Mouse (Mus musculus) cerebellum, postnatal 14 days (tissue): Measurements from ENCODE around the gene Fam25c.
A peak's percentile ranks its signal among the peaks of the same experiment; 100 is the strongest.

Source experiments
- DNase-seq, 2 experiments: peaks; one replicate each; pipeline ENCODE4 v3.0.0; 2021; ENCODE audit warnings: mixed read lengths in 2 of 2

Fam25c gene

DNA sequence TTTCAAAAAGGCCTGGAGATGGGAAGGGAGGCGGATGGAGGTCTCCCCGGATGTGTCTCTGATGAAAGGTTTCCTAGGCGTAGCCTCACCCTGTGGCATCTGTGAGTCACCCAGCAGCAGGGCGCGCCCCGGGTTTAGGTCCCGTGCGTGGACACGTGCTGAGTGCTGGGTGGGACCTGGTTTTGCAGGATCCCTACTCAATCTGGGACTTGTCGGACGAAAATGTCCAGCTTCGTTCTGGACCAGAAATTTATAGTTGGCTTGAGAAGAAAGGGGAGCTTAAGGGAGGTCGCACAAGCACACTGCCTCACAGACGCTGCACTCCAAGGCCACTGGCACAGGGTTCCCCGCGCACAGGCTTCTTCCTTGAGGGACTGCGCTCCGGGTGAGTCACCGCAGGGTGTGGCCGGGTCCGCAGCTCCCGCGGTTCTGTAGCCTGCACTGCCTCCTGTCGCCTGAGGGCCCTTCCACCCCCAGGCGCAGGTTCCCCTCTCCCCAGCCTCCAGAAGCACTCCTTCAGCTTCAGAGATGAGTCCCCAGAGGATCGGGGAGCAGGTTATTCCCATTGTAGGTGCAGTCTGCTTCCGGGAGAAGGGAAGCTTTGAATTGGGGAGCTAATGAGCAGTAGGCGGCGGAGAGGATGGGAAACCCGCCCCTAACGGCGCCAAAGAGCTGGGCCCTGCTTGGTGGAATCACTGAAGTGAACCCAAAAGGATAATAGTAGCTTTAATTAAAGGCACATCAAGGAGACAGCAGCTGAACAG is 8.4 kb upstream of the Fam25c start:
- peak; percentile 55 to 57 for DNase-seq

DNA sequence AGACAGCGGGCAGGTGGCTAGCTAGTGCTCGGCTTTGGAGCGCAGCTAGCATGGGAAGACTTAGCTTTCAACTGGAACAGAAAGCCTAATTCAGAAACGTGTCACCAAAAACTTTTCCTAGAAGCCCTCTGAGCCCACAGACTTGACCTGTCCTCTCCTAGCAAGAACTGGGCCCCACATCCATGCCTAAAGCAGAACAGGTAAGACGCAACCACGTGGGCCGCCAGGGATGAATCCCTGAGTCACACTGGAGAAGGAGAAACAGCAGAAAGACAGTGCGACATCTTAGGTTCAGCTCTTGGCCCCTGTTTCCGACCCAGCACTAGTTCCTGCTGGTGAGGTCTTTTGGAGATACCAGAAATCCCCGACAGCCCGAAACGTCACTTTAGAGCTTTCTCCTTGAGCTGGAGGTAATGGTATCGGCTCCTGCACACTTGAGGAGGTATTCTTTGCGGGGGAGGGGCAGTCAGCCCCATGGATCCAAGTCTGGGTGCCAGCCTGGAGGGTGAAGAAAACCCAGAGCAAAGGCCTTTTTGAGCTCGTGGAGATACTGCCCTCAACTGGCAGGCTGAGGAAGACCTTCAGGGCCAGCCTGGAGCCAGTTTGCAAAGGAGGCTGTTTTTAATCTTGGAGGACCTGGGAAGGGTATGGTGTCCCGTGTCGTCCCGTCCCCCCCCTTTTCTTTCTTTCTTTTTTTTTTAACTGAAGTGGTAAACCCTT is 7.7 kb upstream of the Fam25c start:
- DNase-seq, result peak; percentile 78 to 80

DNA sequence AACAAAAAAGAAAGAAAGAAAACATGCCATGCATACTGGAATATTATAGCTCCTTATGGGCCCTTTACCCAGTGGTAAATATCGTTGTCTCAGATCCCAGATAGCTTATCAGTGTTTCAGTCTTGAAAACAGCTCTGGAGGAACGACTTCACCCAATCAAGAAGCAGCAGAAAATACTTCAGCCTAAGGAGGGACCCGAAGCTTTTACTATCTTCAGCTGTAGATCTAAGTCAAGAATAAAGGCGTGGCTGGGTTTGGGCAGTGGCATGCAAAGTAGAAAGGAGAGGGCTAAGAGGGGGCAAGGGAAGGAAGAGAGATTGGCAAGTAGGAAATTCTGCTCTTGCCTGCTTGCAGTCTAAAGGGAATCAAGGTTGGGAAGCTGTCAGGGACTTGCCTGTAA is 6.9 kb upstream of the Fam25c start:
- no peak for DNase-seq

DNA sequence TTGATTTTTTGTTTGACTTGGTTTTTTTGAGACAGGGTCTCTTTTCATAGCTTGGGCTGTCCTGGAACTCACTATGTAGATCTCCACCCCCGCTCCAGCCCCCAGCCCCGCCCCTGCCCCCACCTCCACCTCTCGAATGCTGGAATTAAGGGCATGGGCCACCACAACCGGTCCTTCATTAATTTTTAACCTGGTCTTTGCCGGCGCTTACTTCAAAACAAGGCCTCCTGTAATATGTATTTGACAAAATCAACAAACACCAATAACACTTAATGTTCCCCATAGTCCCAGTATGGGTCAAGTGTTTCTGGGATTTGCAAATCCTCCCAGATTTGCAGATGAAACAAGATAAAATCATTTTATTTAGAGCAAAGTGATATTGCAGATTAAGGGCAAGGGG is 5.0 kb upstream of the Fam25c start:
- DNase-seq, result no peak

DNA sequence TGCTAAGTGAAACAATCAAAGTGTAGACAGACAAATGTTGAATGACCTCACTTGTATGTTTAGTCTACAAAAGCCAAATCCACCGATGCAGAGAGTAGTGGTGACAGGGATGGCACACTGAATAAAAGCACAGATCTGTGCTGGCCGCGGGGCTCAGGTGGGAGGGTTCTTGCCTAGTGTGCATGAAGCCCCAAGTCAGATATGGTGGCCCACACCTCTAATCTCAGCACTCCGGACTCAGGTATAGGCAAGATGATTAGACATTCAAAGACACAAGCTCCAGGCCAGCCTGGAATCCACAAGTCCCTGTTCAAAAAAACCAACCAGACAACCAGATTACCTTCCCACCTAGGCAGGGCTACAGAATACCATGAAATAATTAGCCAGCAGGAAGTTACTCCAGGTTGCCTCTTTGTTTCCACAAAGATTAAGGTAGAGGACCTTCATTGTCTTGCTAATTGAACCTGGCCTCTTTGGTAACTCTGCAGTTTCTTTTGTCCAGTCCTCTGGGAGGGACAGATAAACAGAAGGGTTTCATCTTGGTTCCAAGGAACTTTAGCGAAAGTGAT is 4.5 kb upstream of the Fam25c start:
- DNase-seq, result no peak

DNA sequence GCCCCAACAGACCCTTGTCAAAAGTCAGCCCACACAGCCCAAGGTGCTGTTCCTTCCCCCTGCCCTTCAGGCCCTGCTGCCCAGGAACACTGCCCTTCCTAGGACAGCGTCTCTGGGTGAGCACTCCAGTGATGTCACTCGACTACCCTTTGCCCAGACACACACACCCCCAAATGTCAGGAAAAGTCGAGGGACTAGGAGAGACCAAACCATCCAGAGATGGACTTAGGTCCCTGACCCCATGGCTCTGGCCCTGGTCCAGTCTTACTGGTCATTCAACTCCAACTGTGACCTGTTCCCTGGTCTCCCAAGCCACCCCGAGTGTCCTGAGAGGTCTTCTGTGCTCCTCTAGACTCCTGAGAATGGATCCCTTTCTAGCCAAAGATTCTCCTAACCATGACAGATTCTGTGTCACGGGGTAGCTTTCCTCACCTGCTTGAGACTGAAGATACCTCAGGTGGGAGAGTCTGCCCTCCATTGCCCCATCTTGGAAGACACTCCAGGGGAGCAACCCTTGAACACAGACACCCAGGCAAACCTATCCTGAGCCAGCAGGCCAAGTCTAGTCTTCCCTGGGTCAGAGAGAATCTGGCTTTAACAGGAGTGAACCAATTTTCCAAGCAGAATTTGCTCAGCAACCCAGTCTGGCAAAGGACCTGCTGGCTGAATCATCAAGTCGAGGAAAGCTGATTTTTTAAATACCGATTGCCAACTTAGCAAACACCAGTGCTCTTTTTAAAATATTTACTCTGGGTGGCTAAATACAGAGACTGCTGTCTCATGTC is 2.6 kb upstream of the Fam25c start:
- DNase-seq, result no peak

DNA sequence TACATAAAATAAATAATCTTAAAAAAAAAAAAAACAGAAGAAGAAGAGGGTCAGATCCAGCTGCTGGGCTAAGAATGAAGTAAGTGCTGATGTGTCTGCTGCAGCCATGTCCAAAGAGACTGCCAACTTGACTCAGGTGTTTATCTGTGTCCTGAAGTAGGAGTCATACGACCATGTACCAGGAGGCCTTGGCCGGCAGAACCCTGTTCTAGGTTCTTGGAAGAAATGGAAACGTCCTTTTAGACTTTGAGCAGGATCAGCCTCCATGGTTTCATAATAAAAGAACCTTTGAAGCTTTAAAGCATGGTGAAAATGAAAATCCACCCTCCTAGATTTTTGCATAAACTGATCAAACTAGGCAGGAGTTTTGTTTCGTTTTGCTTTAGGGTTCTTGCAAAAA is 777 bp downstream of the Fam25c start:
- DNase-seq, result no peak

DNA sequence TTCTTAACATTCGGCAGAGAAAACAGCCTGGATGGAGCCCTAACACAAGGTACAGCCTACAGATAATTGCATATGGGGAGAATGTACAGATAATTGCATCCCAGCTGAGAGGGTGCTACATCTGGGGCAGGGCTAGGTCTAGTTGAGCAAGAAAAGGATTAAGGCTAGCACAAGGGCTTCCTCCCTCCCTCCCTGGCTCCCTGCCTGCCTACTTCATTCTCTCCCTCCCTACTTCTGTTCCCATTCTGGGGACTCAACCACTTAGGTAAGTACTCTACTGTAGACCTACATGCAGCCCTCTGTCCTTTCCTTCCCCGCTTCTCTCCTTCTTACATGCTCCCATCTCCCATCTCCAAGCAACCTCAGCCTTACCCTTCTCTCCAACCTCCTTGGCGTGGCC is 1.9 kb downstream of the Fam25c start:
- DNase-seq, result no peak

DNA sequence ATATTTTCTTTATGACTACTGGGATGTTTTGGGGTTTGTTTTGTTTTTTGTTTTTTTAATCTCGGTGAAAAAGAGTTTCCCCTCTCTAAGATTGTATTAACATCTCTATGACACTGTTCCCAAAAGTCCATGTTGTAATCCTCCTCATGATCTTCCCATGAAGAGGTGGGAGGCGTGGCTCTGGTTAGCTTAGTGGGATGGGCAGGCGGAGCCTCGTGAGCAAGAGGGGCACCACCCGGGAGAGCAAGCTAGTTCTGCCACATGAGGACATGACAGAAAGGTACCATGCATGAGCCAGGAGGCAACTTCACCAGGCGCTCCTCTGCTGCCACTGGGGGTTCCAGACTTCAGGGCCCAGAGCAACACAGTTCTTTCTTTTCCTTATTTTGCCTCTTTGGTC is 2.7 kb downstream of the Fam25c start:
- DNase-seq, result no peak

DNA sequence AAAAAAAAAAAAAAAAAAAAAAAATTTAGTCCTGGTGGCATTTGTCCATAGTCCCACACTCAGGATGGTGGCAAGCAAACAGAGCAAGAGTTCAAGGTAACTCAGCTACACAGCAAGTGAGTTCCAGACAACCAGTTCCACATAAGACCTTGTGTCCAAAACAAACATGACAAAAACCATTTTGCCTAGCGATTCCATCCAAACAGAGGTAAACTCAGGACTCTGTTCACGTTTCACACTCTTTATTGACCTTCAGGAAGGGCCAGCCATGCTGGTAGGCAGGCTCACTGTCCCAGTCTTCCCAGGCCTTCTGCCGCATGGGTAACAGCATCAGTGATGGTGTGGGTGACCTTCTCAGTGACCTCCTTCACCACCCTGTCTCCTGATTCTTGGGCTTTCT is 3.6 kb downstream of the Fam25c start:
- DNase-seq, result no peak

DNA sequence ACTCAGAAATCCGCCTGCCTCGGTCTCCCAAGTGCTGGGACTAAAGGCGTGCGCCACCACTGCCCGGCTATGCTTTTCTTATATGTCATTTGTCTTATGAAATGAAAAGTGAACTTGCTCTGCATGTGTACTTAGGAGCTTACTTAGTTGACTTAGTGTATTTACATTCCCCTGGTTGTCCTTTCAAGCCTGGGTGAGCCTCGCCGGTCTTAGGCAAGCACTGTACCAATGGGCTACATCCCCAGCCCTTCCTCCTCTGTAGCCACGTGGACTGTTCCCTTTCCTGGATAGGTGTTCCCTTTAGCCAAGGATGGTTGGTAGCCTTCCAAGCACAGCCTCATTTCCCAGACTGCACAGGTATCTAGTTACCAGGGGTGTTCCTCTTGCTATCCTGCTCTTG is 6.2 kb downstream of the Fam25c start:
- no peak for DNase-seq

DNA sequence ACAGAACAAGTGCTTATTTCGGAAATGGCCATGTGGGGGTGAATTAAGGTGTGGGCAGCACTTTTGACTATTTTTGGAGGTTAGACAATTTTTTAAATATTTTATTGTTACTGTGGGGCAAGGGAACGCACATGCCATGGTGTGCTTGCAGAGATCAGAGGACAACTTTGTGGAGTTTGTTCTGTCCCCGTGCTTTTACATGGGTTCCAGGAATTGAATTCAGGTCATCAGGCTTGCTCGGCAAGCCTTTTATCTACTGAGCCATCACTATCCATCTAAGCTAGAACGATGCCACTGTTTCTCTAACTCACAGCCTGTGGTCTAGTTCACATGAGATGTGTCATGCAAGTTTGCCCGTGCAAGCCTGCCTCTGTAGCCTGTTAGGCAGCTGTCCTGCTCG is 6.9 kb downstream of the Fam25c start:
- no peak for DNase-seq

DNA sequence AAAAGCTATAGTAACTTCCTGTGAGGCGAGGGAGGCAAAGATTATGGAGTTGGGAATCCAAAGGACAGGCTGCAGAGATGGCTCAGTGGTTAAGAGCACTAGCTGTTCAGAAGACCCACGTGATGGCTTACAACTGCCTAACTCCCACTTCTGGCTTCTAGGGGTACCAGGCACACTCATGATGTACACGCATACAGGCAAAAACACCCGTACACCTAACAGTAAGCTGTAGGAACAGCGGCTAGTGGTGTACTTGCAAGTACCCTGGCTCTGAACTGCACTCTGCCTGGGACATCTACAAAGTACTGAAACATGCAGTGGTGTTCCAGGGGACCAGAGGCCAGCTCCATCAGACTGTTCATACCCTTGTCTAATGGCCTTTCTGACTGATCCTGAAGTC is 8.1 kb downstream of the Fam25c start:
- DNase-seq, result no peak

DNA sequence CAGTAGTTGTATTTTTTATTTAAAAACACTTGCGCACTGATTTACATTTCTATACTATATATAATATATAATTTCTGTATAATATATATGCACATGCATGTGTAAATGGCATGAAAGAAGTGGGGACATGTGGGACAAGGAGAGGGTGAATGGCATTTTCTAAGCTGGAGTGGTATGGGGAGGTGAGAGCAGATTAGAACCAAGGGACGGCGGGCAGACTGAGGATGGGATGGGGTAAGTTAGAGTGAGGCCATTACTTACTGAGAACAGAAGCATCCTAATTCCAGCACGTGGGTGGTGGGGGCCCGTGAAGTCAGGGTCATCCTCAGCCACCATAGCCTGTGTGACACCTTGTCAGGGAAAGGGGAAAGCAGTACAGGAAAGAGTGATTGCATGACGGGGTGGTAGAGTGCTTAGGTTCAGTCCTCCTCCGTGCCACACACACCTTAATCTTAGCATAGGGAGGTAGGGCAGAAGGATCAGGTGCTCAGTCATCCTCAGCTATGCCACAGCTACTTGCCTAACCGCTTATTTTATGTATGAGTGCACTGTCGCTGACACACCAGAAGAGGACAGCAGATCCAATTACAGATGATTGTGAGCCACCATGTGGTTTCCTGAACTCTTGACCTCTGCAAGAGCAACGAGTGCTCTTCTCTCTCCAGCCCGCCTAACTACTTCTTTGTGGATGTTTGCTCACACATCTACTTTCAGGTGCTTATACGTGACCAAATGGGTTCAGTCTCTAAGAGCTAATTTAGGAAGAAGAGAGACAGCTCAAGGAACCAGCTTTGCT is 9.3 kb downstream of the Fam25c start:
- DNase-seq, result no peak

DNA sequence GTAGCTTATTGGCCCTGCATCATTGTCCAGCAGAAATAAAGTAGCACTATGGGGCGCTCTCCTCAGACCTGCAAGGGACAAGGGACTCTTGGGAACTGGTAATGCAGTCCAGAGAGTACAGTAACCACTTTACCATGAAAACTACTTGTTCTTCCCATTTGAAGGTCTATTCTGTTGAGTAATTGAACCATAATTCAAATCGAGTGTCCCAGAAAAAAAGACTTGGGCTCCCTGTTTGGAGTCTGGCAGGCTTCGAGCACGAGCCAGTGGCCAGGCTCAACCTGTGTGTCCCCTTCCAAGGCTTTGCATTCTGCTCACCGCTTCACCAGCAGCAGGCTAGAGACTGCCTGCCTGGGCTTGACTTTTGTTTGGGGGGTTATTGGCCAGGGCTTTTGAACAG is 10.9 kb downstream of the Fam25c start:
- no peak for DNase-seq

DNA sequence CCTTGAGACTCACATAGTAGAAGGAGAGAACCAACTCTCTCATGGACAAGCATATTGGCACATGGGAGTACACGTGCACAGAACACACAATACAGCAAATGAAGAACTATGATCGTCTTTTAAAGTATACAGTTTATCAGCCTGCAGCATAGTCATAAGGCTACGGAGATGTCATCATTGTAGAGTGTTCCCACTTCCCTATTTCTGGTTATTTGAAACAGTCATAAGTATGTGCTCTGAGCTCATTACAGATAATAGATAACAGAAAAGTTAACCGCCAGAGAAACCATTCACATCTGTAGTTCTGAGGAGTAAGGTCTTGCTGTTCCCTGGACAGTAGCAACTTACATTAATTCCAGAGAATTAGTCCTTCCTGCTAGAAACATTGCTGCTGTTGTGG is 12.2 kb downstream of the Fam25c start:
- no peak for DNase-seq

DNA sequence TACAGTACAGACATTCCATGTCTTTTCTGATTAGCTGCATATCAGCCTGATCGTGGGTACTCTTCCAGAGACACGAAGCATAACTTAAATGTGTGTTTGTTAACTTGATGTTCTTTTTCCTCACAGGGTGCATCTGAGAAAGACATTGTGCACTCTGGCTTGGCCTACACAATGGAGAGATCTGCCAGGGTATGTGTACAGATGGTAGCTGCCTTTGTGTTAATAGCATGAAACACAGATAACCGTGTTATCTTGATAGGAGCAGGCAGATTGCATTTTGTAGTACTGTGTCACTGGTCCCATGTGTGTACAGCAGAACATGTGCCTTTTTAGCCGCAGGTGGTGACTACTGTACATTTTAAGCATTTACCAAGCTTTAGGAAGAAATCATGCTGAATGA is 13.2 kb downstream of the Fam25c start:
- no peak for DNase-seq

DNA sequence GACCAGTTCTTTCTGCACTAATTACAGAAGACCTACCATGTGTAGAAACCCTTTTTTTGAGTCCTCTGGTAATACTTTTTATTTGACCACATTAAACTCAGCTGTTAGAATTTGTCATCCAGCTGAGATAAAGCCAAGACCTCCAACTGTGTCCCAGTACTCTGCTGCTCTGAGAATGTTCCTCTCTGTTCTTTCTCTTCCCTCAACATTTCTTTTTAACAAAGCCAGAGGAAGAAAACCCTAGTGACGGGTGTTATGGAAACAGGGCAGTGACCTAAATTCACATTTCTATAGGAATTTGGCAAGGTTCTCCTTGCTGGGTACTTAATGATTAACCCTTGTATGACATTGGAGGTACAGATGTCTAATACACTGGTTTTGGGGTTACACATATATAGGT is 15.8 kb downstream of the Fam25c start:
- DNase-seq, result no peak

DNA sequence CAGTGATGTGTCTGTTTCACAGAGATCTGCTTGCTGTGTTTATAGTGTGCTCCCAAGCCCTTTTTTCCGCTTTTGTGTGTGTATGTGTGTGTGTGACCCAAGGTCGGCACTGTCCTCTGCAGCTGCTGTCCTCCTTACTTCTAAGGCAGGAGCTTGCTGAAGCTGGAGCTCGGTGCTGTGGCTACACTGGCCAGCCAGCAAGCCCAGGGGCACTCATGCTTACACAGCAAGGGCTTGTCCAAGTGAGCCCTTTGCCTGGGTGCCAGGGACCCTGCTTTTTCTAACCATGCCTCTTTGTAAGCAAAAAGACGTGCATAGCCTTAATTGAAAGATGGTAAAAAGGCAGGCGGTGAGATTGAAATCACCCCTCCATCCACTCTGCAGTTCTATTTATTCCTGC is 22.8 kb downstream of the Fam25c start:
- peak in 1 of 2 experiments; percentile 16 for DNase-seq

DNA sequence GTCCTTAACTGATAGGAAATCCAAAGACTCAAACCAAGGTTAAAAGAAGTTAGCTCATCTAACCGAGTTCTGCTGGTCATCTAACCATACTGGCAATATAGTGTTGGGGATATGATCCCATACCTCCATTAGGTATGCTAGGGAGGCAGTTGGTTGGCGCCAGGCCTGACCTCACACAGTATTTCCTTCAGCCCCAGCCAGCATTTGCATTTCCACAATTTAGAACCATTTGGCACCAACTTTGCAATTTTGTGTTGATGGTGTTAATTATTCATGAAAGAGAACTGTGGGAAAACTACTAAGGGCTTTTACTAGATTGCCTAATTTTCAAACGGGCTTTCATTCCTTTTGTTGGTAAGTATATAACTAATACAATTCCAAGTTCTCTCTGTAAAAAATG is 23.3 kb downstream of the Fam25c start:
- DNase-seq, result peak in 1 of 2 experiments; percentile 25

DNA sequence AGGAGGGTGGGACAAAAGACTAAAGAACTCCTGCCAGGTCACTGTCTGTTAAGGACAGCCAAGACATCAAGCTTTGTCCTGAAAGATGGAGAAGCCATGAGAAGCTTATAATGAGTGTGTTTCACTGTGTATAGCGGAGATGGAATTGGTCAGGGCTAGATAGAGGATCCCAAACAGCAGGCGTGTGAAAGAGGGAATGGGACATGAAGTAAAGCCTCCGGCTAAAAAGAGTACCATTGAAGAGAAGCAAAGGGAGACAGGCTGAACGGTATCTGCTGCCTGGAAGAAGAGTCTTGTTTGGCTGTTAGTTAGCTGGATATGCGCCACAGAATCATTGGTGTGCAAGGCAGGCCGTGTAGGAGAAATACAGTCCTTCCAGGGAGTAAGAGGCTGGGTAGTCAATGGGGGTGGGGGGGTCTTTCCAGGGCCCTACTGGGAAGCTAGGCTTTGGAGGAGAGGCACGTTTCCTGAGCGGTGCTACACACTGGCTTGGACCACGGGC is 24.5 kb downstream of the Fam25c start:
- no peak for DNase-seq

DNA sequence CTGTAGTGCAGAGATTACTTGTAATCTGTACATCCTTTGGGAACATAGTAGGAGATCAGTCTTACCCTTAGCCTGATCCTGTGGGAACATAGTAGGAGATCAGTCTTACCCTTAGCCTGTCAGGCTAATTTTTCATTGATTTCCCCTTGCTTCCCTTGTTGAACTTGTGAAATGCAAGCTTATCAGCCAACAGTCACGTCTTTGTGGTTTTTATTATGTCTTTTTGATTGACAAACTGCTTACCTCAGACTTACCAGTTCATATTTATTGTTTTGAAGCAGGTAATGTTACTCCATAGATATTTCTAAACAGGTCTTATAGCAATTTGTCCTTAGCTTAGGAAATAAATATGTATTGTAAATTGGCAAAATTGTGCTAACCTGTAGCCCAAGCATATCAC is 27.6 kb downstream of the Fam25c start:
- no peak for DNase-seq
